Mouse (Mus musculus): ENCODE measurements around the gene Micall2.

DNA sequence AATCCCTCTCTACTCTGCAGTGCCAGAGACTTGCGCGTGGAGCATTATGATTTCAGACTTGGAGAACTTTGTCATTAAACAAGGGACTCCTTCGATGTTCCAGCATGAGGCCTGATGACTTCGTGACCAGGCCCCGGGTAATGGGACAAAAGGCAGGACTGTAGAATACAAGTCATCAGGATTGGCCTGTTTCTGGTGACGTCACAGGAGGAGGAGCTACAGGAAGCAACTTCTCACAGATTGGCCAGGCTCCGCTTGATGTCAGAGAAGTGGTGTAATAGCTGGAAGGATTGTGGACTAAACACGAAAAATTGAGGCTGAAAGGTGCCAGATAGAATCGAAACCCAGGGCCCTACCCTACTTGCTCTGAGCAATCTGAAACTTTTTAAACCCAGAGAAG, 45.3 kb downstream of the Micall2 start:
- TF ChIP-seq CTCF (IDR thresholded peaks at IDR 0.05; ENCODE audit: low read depth, low read length) (no peak), POLR2A (IDR thresholded peaks at IDR 0.05; ENCODE audit: extremely low read depth, insufficient read depth, low read length) (no peak)
